Mouse (Mus musculus) C2C12 (cell line): Measurements from ENCODE around the gene Tmem219. TPM values are rescaled to one million over a fixed set of nuclear protein-coding genes. Genes with fewer than 3 reads are reported as not detected.

Experiments used
- H3K27me3 ChIP-seq: one replicate; pipeline ENCODE4 v1.6.1; 2011; ENCODE audit not compliant: control insufficient read depth, insufficient read depth, insufficient read length
- H3K36me3 ChIP-seq: one replicate; pipeline ENCODE4 v1.6.1; 2011; ENCODE audit not compliant: control insufficient read depth, insufficient read depth
- H3K4me3 ChIP-seq: one replicate; pipeline ENCODE4 v1.5.1; 2011; ENCODE audit warnings: mild to moderate bottlenecking, control low read depth; ENCODE audit not compliant: poor library complexity, insufficient read depth, severe bottlenecking
- H3K79me2 ChIP-seq: one replicate; pipeline ENCODE4 v1.6.1; 2011; ENCODE audit not compliant: control insufficient read depth, insufficient read depth
- H3K79me3 ChIP-seq: one replicate; pipeline ENCODE4 v1.6.1; 2011; ENCODE audit warnings: low read depth, control low read depth
- H3ac ChIP-seq: one replicate; pipeline ENCODE3; 2011; ENCODE audit warnings: low read depth; ENCODE audit not compliant: control insufficient read depth, insufficient read length
- CEBPB ChIP-seq: IDR thresholded peaks from one replicate; pipeline ENCODE4 v1.6.1; 2011; ENCODE audit warnings: low read depth, mild to moderate bottlenecking, control low read depth, moderate library complexity
- CTCF ChIP-seq: IDR thresholded peaks from one replicate; pipeline ENCODE4 v1.5.1; 2011; ENCODE audit not compliant: control insufficient read depth, insufficient read depth, insufficient read length
- FOSL1 ChIP-seq: IDR thresholded peaks from one replicate; pipeline ENCODE4 v1.8.0; 2011; ENCODE audit warnings: mild to moderate bottlenecking, low read length; ENCODE audit not compliant: poor library complexity, insufficient read depth, severe bottlenecking
- MAX ChIP-seq: IDR thresholded peaks from one replicate; pipeline ENCODE4 v1.6.1; 2011; ENCODE audit warnings: mild to moderate bottlenecking, control low read depth
- MYOD1 ChIP-seq: IDR thresholded peaks from one replicate; pipeline ENCODE4 v1.6.1; 2011; ENCODE audit warnings: low read depth; ENCODE audit not compliant: control insufficient read depth, insufficient read length
- MYOG ChIP-seq: IDR thresholded peaks from one replicate; pipeline ENCODE4 v1.6.1; 2011; ENCODE audit not compliant: control insufficient read depth, insufficient read length; ENCODE audit errors: extremely low read depth
- USF1 ChIP-seq: IDR thresholded peaks from one replicate; pipeline ENCODE4 v1.6.1; 2011; ENCODE audit warnings: low read depth, mild to moderate bottlenecking, control low read depth, moderate library complexity
- polyA plus RNA-seq: library from polyadenylated mRNA; unstranded; fragments of >200 nt; fragmentation: generic; extraction: Trizol; gene quantifications from one replicate; pipeline ENCODE4 v1.2.1, GENCODE M21; 2012; ENCODE audit warnings: missing spikeins

The Tmem219 gene
- polyA plus RNA-seq, 1 experiment = 26.7 TPM

- no peaks in the 10 kb centered on the region for H3K79me2 ChIP-seq
- TF ChIP-seq FOSL1 (no peak), CTCF (no peak), MYOG (no peak), MYOD1 (no peak), USF1 (no peak), MAX (no peak), CEBPB (no peak)
- H3K4me3 ChIP-seq = no peak overlapping the region
Observed at GRCm38 (mm10) chr7:126961095-126961494, 38.4 kb upstream of the Tmem219 start.

GRCm38 (mm10) chr7:126959780-126960179, 37.1 kb upstream of the Tmem219 start:
- H3K4me3 ChIP-seq = no peak overlapping the region
- no peaks in the 10 kb centered on the region for H3K79me2 ChIP-seq
- H3K79me3 ChIP-seq = no peaks in the 10 kb centered on the region
- TF ChIP-seq CEBPB = no peak
- no peak for TF ChIP-seq CTCF
- no peak for TF ChIP-seq MYOG
- TF ChIP-seq USF1 = no peak
- TF ChIP-seq MAX = no peak
- no peak for TF ChIP-seq FOSL1
- no peak for TF ChIP-seq MYOD1
- peaks cover 60% of the 10 kb centered on the region for H3K27me3 ChIP-seq
- no peak overlapping the region for H3ac ChIP-seq
- no peaks in the 10 kb centered on the region for H3K36me3 ChIP-seq

More at GRCm38 (mm10) chr7:126961095-126961494, 38.4 kb upstream of the Tmem219 start:
- peaks cover 58% of the 10 kb centered on the region for H3K27me3 ChIP-seq
- no peaks in the 10 kb centered on the region for H3K79me3 ChIP-seq
- H3ac ChIP-seq = no peak overlapping the region
- no peaks in the 10 kb centered on the region for H3K36me3 ChIP-seq

DNA sequence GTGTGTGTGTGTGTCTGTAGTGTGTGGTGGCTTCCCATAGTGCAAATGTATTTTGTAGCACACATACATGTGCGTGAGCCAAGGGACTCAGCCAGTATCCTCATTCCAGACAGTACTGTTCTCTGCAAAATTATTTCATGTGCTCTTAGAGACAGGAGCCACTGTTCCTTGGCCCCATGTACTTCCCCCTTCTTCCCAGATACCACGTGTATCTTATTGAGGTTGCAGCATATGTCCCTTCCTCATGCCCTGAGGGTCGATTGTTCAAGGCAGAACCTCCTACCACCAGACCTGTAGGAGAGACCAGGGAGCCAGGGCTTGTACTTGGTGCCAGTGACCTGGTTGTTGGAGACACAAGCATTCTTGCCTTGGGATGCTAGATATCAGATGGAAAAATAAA, 32.4 kb upstream of the Tmem219 start:
- H3ac ChIP-seq = no peak overlapping the region
- H3K4me3 ChIP-seq = no peak overlapping the region
- H3K79me2 ChIP-seq = no peaks in the 10 kb centered on the region
- H3K36me3 ChIP-seq = no peaks in the 10 kb centered on the region
- H3K27me3 ChIP-seq = peaks cover 52% of the 10 kb centered on the region
- TF ChIP-seq MYOD1 (no peak), MYOG (no peak), FOSL1 (no peak), MAX (no peak), CEBPB (no peak), USF1 (no peak), CTCF (no peak)
- no peaks in the 10 kb centered on the region for H3K79me3 ChIP-seq

DNA sequence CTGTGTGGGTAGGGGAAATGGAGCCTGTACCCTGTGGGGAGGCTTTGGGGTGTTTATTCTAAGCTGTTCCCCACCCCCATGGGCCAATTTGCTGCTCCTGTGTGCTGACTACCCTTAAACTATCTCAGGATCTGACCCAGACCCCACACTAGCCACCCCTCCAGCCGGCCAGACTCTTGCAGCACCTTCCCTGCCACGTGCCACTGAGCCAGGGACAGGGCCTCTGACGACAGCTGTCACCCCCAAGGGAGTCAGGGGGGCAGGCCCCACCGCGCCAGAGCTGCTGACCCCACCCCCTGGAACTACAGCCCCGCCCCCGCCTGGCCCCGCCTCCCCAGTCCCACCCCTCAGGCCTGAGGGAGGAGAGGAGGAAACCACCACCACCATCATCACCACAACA, 29.9 kb upstream of the Tmem219 start:
- Histone ChIP-seq H3K79me2 (no peaks in the 10 kb centered on the region), H3K79me3 (no peaks in the 10 kb centered on the region), H3K36me3 (no peaks in the 10 kb centered on the region), H3K27me3 (peaks cover 32% of the 10 kb centered on the region), H3ac (no peak overlapping the region), H3K4me3 (no peak overlapping the region)
- no peak for TF ChIP-seq MYOG
- no peak for TF ChIP-seq CEBPB
- TF ChIP-seq FOSL1 = no peak
- TF ChIP-seq CTCF = no peak
- TF ChIP-seq MAX = no peak
- TF ChIP-seq USF1 = no peak
- no peak for TF ChIP-seq MYOD1

- Histone ChIP-seq H3K36me3 (no peaks in the 10 kb centered on the region), H3K79me3 (no peaks in the 10 kb centered on the region), H3ac (no peak overlapping the region), H3K79me2 (no peaks in the 10 kb centered on the region), H3K4me3 (no peak overlapping the region), H3K27me3 (peaks cover 30% of the 10 kb centered on the region)
- TF ChIP-seq MAX = no peak
- no peak for TF ChIP-seq CEBPB
- TF ChIP-seq FOSL1 = no peak
- no peak for TF ChIP-seq MYOD1
- TF ChIP-seq CTCF = no peak
- TF ChIP-seq MYOG = no peak
- no peak for TF ChIP-seq USF1
Observed at GRCm38 (mm10) chr7:126951741-126952140, 29.0 kb upstream of the Tmem219 start.
